Mouse (Mus musculus): Measurements from ENCODE around the gene 4933424G06Rik. TPM values are rescaled to one million over a fixed set of nuclear protein-coding genes. Genes with fewer than 3 reads are reported as not detected.
"Not testable (repeated sequence)": the region's sequence is repeated elsewhere in the genome, so short reads cannot be mapped to it uniquely, and the experiment has no call there.

4933424G06Rik gene
- not detected in 2 replicates for polyA plus RNA-seq (2012; ENCODE audit: insufficient read depth, insufficient read length, low replicate concordance, missing spikeins)

DNA sequence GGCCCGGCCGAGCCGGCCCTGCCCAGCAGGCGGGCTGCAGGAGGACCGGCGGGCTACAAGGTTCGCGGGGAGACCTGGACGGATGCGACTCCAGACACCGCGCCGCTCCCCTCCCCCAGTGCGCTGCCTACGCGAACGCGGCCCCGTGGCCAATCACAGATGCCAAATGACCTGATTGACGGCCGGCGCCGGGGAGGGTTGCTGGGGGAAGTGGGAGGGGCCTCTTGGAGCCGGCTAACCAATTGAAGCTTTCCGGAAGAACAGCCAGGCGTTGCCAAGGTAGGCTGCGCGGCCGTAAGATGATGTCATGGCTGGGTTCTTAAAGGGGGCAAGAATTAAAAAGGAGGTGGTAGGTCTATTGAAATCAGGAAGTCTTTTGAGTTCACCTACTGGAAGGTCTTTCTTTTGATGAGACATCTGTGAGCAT, at the start of gene 4933424G06Rik:
Gene 4933424G06Rik (plus strand): TSS at position 296 of the 427 bp plus-strand sequence.
- Histone ChIP-seq H3K4me1 (ENCODE audit: control insufficient read depth, insufficient read depth, low read length) (peaks cover 26% of the 10 kb centered on the region), H3K27ac (ENCODE audit: insufficient read depth, low read depth, low read length) (peak within 1 kb of the TSS; percentile 52), H3K4me3 (ENCODE audit: insufficient read depth, low read depth, low read length) (peak within 1 kb of the TSS; percentile 92)
- under 1% methylated on average over 29 of the region's 29 CpGs for WGBS
- TF ChIP-seq POLR2A (IDR thresholded peaks at IDR 0.05; ENCODE audit: insufficient read depth, low read depth, low read length) = peak; percentile 92
- TF ChIP-seq CTCF (IDR thresholded peaks at IDR 0.05; ENCODE audit: insufficient read depth, low read depth, low read length) = no peak

DNA sequence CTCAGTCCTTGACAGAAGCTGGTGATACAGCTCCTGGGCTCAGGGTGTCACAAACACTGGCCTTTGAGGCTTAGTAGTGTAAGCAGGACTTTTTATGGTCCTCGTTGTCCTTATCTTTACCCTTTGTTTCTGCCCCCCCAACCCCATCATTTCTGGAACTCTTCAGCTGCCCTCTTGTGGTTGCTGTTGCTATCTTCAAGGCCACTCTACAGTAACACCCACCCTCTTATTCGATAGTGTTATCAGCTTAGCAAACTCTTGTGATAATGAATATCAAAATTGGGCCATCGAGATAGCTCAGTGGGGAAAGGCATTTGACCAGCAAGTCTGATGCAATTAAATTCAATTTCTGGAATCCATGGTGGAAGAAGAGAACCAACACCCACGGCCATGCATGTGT, 45.5 kb upstream of the 4933424G06Rik start:
- Histone ChIP-seq H3K4me3 (ENCODE audit: insufficient read depth, low read depth, low read length) (no peak overlapping the region), H3K27ac (ENCODE audit: insufficient read depth, low read depth, low read length) (no peak overlapping the region), H3K4me1 (ENCODE audit: control insufficient read depth, insufficient read depth, low read length) (peaks cover 9% of the 10 kb centered on the region)
- TF ChIP-seq CTCF (IDR thresholded peaks at IDR 0.05; ENCODE audit: insufficient read depth, low read depth, low read length) (no peak), POLR2A (IDR thresholded peaks at IDR 0.05; ENCODE audit: insufficient read depth, low read depth, low read length) (no peak)
- 76% methylated on average over 4 of the region's 4 CpGs for WGBS

DNA sequence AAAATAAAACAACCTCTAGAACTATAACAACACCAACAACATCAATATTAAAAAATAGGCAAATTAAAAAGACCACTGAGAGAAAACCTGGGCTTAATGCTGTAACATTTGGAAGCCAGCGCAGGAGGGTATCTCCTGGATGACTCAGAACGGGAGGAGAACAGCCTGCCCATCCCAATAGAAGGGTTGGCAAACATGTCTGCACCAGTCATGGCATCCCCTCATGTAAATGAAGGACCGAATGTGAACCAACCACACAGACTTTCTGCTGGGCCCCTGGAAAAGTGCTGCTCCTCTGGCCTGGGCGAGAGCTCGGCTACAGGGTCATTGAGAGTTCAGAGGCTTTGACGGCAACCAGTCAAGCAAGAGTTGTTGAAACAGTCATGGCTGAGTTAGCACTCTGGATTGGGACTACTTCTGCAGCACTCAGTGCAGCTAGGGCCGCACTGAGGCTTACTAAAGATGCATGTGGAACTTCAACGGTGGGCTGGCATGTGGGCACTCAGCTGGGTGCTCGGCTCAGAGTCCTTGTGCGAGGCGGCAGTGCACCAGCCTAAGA, 44.7 kb upstream of the 4933424G06Rik start:
- H3K4me1 ChIP-seq (ENCODE audit: control insufficient read depth, insufficient read depth, low read length) = peaks cover 9% of the 10 kb centered on the region
- WGBS = 91% methylated on average over 11 of the region's 11 CpGs
- no peak overlapping the region for H3K27ac ChIP-seq (ENCODE audit: insufficient read depth, low read depth, low read length)
- TF ChIP-seq POLR2A (IDR thresholded peaks at IDR 0.05; ENCODE audit: insufficient read depth, low read depth, low read length) = no peak
- no peak for TF ChIP-seq CTCF (IDR thresholded peaks at IDR 0.05; ENCODE audit: insufficient read depth, low read depth, low read length)
- H3K4me3 ChIP-seq (ENCODE audit: insufficient read depth, low read depth, low read length) = no peak overlapping the region

- Histone ChIP-seq H3K27ac (ENCODE audit: insufficient read depth, low read depth, low read length) (no peak overlapping the region), H3K4me1 (ENCODE audit: control insufficient read depth, insufficient read depth, low read length) (peaks cover 9% of the 10 kb centered on the region), H3K4me3 (ENCODE audit: insufficient read depth, low read depth, low read length) (no peak overlapping the region)
- TF ChIP-seq POLR2A (IDR thresholded peaks at IDR 0.05; ENCODE audit: insufficient read depth, low read depth, low read length) (no peak), CTCF (IDR thresholded peaks at IDR 0.05; ENCODE audit: insufficient read depth, low read depth, low read length) (no peak)
- WGBS = 75% methylated on average over 4 of the region's 4 CpGs
Observed at GRCm38 (mm10) chr1:36665934-36666333, 44.0 kb upstream of the 4933424G06Rik start.

GRCm38 (mm10) chr1:36668007-36668406, 41.9 kb upstream of the 4933424G06Rik start:
- not testable (repeated sequence) for H3K27ac ChIP-seq (ENCODE audit: insufficient read depth, low read depth, low read length); H3K4me3 ChIP-seq (ENCODE audit: insufficient read depth, low read depth, low read length)
- peaks cover 11% of the 10 kb centered on the region for H3K4me1 ChIP-seq (ENCODE audit: control insufficient read depth, insufficient read depth, low read length)
- WGBS = 94% methylated on average over 4 of the region's 4 CpGs

GRCm38 (mm10) chr1:36670256-36670655, 39.7 kb upstream of the 4933424G06Rik start:
- TF ChIP-seq POLR2A (IDR thresholded peaks at IDR 0.05; ENCODE audit: insufficient read depth, low read depth, low read length) (no peak), CTCF (IDR thresholded peaks at IDR 0.05; ENCODE audit: insufficient read depth, low read depth, low read length) (no peak)
- Histone ChIP-seq H3K4me3 (ENCODE audit: insufficient read depth, low read depth, low read length) (no peak overlapping the region), H3K27ac (ENCODE audit: insufficient read depth, low read depth, low read length) (no peak overlapping the region), H3K4me1 (ENCODE audit: control insufficient read depth, insufficient read depth, low read length) (peaks cover 12% of the 10 kb centered on the region)
- WGBS = 74% methylated on average over 4 of the region's 4 CpGs

DNA sequence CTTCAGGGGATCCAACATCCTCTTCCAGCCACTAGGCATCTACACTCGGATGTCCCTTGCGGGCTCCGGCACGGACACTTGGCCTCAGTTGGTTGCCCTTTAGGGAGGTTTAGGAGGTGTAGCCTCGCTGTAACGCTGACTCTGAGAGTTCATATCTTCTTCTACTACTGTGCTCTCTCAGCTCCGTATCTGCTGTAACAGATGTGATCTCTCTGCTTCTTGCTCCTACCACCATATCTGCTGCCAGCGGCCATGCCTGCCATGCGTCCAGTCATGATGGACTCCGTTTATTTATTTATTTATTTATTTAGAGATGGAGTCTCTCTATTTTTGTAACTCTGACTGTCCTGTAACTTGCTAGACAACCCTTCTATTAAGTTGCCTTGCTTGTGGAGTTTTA, 38.7 kb upstream of the 4933424G06Rik start:
- Histone ChIP-seq H3K4me1 (ENCODE audit: control insufficient read depth, insufficient read depth, low read length) (peaks cover 9% of the 10 kb centered on the region), H3K4me3 (ENCODE audit: insufficient read depth, low read depth, low read length) (no peak overlapping the region), H3K27ac (ENCODE audit: insufficient read depth, low read depth, low read length) (no peak overlapping the region)
- TF ChIP-seq POLR2A (IDR thresholded peaks at IDR 0.05; ENCODE audit: insufficient read depth, low read depth, low read length) (no peak), CTCF (IDR thresholded peaks at IDR 0.05; ENCODE audit: insufficient read depth, low read depth, low read length) (no peak)
- 96% methylated on average over 10 of the region's 10 CpGs for WGBS

DNA sequence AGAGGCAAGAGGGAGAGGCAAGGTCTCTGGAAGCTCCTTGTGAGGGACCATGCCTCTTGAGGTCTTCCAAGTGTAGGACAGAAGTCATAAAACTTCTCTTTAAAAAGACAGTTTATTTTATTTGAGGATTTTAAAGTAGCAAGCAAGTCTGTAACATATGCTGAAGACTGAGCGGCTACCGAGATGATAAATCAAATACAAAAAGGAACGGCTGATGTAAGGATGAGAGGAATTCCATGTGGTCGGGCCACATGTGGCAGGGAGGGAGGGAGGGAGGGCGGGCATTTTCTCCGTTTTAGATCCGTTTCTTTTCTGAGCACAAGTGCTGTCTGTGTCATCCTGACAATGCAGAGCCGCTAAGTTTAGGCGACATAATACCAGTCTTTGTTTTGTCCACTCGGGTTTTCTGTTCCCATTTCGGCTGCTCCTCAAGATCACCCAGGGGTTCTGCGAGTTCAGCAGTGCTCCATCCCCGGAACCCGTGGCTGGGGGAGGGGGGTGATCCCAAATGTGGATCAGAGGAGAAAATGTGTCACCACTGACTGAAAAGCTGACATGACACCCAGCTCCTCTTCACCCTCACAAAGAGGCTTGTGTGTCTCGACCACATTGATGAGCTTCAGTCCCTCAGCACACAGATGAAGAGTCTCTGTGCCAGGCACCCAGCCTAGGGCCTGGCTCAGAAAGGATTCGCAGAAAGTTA, 37.1 kb upstream of the 4933424G06Rik start:
- 31% methylated on average over 16 of the region's 16 CpGs for WGBS

DNA sequence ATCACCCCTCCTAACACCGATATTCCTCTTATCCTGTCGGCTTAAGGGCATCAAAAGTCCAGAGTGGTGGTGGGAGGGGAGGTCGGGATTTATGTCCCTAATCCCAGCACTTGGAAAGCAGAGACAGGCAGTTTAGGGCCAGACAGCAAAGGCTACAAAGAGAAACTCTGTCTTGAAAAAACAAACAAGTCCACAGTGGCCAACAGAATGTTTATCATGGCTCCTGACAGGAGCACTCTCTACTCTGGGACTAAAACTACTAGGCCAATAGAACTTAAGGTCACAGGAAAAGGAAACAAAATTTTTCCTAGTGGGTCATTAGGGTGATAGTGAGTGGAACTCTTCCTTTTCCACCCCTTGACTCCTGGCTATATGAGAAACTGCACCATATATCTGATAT, 35.0 kb upstream of the 4933424G06Rik start:
- Histone ChIP-seq H3K4me1 (ENCODE audit: control insufficient read depth, insufficient read depth, low read length) (peaks cover 4% of the 10 kb centered on the region), H3K27ac (ENCODE audit: insufficient read depth, low read depth, low read length) (no peak overlapping the region), H3K4me3 (ENCODE audit: insufficient read depth, low read depth, low read length) (no peak overlapping the region)
- WGBS = 74% methylated on average over 3 of the region's 3 CpGs
- TF ChIP-seq POLR2A (IDR thresholded peaks at IDR 0.05; ENCODE audit: insufficient read depth, low read depth, low read length) (no peak), CTCF (IDR thresholded peaks at IDR 0.05; ENCODE audit: insufficient read depth, low read depth, low read length) (no peak)

More for the DNA sequence above, 37.1 kb upstream of the 4933424G06Rik start:
- no peak overlapping the region for H3K4me3 ChIP-seq (ENCODE audit: insufficient read depth, low read depth, low read length)
- H3K4me1 ChIP-seq (ENCODE audit: control insufficient read depth, insufficient read depth, low read length) = peaks cover 4% of the 10 kb centered on the region
- TF ChIP-seq CTCF (IDR thresholded peaks at IDR 0.05; ENCODE audit: insufficient read depth, low read depth, low read length) = no peak
- TF ChIP-seq POLR2A (IDR thresholded peaks at IDR 0.05; ENCODE audit: insufficient read depth, low read depth, low read length) = no peak
- H3K27ac ChIP-seq (ENCODE audit: insufficient read depth, low read depth, low read length) = no peak overlapping the region

Data from olfactory bulb, adult 2 months (tissue).